Mouse (Mus musculus): Measurements from ENCODE around the gene Dnmt3a. TPM values are rescaled to one million over a fixed set of nuclear protein-coding genes. Genes with fewer than 3 reads are reported as not detected.

Dnmt3a gene
- polyA plus RNA-seq, 1 experiment from 2014 or later, result 109 TPM

GRCm38 (mm10) chr12:3843918-3844317 is 38.1 kb downstream of the Dnmt3a start:
- WGBS, result 37% methylated on average over 7 of the region's 7 CpGs
- 0 out of 2 replicates have a peak overlapping the region, but pooled peaks have one; percentile 0 for H3K27ac ChIP-seq (replicated peaks)

GRCm38 (mm10) chr12:3844335-3844734 is 38.5 kb downstream of the Dnmt3a start:
- peaks cover 23% of the 10 kb centered on the region for H3K4me1 ChIP-seq (replicated peaks)
- H3K36me3 ChIP-seq, result peaks cover 18% of the 10 kb centered on the region; the same call in 1 of the 2 replicates
- 0 out of 2 replicates have a peak overlapping the region, but pooled peaks have one; percentile 0 for H3K27ac ChIP-seq (replicated peaks)
- no peaks in the 10 kb centered on the region for H3K9me3 ChIP-seq
- ATAC-seq (ENCODE audit: low FRiP score, low read depth), result no peak; the same call in 1 of the 2 replicates
- H3K27me3 ChIP-seq, result no peaks in the 10 kb centered on the region
- H3K4me3 ChIP-seq, result no peak overlapping the region
- H3K9ac ChIP-seq, result peak overlapping the region; percentile 7; the same call in 1 of the 2 replicates
- WGBS, result 69% methylated on average over 5 of the region's 5 CpGs
- H3K4me2 ChIP-seq, result no peak overlapping the region

More at GRCm38 (mm10) chr12:3843918-3844317, 38.1 kb downstream of the Dnmt3a start:
- Histone ChIP-seq H3K4me2 (no peak overlapping the region), H3K36me3 (peaks cover 20% of the 10 kb centered on the region; the same call in 1 of the 2 replicates), H3K4me3 (no peak overlapping the region), H3K9me3 (no peaks in the 10 kb centered on the region), H3K9ac (peak overlapping the region; percentile 7; the same call in 1 of the 2 replicates), H3K27me3 (no peaks in the 10 kb centered on the region), H3K4me1 (replicated peaks) (peaks cover 23% of the 10 kb centered on the region)
- ATAC-seq (ENCODE audit: low FRiP score, low read depth), result no peak

DNA sequence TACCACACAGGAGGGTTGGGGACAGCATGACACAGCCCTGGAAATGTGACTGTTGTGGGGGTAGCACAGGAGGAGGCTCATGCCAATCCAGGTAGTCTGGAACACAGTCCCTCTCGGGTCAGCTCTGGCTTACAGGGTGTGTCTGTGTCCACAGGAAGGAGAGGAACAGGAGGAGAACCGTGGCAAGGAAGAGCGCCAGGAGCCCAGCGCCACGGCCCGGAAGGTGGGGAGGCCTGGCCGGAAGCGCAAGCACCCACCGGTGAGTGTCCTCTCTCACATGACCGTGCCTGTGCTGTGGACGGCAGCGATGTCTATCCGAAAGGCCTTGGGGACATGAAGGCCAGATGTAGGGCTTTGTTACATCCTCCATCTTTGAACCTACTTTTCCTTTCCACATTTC is 43.7 kb downstream of the Dnmt3a start:
- no peak overlapping the region for H3K4me3 ChIP-seq
- no peak for ATAC-seq (ENCODE audit: low FRiP score, low read depth)
- H3K4me2 ChIP-seq, result no peak overlapping the region
- 0 out of 2 replicates have a peak, but pooled peaks cover 3% of the 10 kb centered on the region for H3K4me1 ChIP-seq (replicated peaks)
- H3K27me3 ChIP-seq, result no peaks in the 10 kb centered on the region
- no peak overlapping the region for H3K27ac ChIP-seq (replicated peaks)
- H3K9me3 ChIP-seq, result no peaks in the 10 kb centered on the region
- no peak overlapping the region for H3K9ac ChIP-seq
- H3K36me3 ChIP-seq, result peaks cover 27% of the 10 kb centered on the region
- 91% methylated on average over 13 of the region's 13 CpGs for WGBS

DNA sequence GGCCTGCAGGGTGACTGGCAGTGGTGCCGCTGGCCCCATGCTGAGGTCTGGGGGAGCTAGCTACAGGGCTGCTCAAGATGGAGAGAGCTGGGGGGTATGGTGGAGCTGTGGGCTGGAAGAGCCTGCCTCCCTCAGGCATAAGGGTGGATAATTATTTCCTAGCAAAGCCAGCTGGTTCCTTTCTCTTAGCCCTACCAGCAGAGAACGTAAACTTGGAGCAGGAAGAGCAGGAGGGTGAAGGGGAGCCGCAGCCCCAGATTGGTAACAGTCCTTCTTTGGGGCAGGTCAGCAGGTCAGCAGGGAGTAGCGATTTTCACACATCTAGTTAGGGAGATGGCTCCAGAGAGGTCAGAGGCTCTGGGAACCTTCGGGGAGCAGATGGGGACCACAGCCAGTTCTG is 44.4 kb downstream of the Dnmt3a start:
- Histone ChIP-seq H3K4me2 (no peak overlapping the region), H3K9ac (no peak overlapping the region), H3K9me3 (no peaks in the 10 kb centered on the region), H3K36me3 (peaks cover 30% of the 10 kb centered on the region), H3K27me3 (no peaks in the 10 kb centered on the region), H3K4me1 (replicated peaks) (0 out of 2 replicates have a peak, but pooled peaks cover 3% of the 10 kb centered on the region), H3K4me3 (no peak overlapping the region), H3K27ac (replicated peaks) (no peak overlapping the region)
- ATAC-seq (ENCODE audit: low FRiP score, low read depth), result no peak
- WGBS, result 23% methylated on average over 5 of the region's 5 CpGs

GRCm38 (mm10) chr12:3850731-3851130 is 44.9 kb downstream of the Dnmt3a start:
- ATAC-seq (ENCODE audit: low FRiP score, low read depth), result no peak
- Histone ChIP-seq H3K27me3 (no peaks in the 10 kb centered on the region), H3K36me3 (peaks cover 30% of the 10 kb centered on the region), H3K27ac (replicated peaks) (no peak overlapping the region), H3K9me3 (no peaks in the 10 kb centered on the region), H3K4me1 (replicated peaks) (peaks cover 4% of the 10 kb centered on the region; the same call in 1 of the 2 replicates), H3K4me3 (no peak overlapping the region), H3K4me2 (no peak overlapping the region), H3K9ac (no peak overlapping the region)
- 26% methylated on average over 6 of the region's 6 CpGs for WGBS

DNA sequence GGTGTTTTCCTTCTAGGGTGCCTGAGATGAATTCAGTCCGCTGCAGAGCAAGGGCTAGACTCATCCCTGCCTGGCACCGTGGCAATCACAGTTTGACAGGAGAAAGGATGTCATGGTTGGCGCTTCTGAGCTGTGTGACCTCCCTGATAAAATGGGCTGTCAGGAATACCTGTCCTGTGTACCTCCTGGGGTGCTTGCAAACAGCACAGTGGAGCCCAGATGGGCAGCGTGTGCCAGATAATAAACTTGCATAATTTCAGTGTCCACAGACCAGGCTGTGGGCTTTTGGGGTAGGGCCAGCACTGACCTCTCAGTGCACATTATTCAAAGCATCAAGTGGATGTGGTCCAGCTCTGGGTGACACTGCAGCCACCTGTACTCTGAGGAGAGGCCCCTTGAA is 45.4 kb downstream of the Dnmt3a start:
- peak; percentile 39; the same call in 1 of the 2 replicates for ATAC-seq (ENCODE audit: low FRiP score, low read depth)
- Histone ChIP-seq H3K27ac (replicated peaks) (no peak overlapping the region), H3K9ac (no peak overlapping the region), H3K36me3 (peaks cover 27% of the 10 kb centered on the region), H3K27me3 (no peaks in the 10 kb centered on the region), H3K4me1 (replicated peaks) (peaks cover 8% of the 10 kb centered on the region; the same call in 1 of the 2 replicates), H3K9me3 (no peaks in the 10 kb centered on the region), H3K4me3 (no peak overlapping the region), H3K4me2 (no peak overlapping the region)
- WGBS, result 44% methylated on average over 4 of the region's 4 CpGs

GRCm38 (mm10) chr12:3852521-3852920 is 46.7 kb downstream of the Dnmt3a start:
- H3K9ac ChIP-seq, result no peak overlapping the region
- peaks cover 27% of the 10 kb centered on the region for H3K36me3 ChIP-seq
- 43% methylated on average over 5 of the region's 5 CpGs for WGBS
- no peak for ATAC-seq (ENCODE audit: low FRiP score, low read depth)
- H3K27ac ChIP-seq (replicated peaks), result no peak overlapping the region
- no peak overlapping the region for H3K4me2 ChIP-seq
- peaks cover 14% of the 10 kb centered on the region; the same call in 1 of the 2 replicates for H3K4me1 ChIP-seq (replicated peaks)
- no peaks in the 10 kb centered on the region for H3K9me3 ChIP-seq
- no peak overlapping the region for H3K4me3 ChIP-seq
- no peaks in the 10 kb centered on the region for H3K27me3 ChIP-seq

- Histone ChIP-seq H3K4me3 (no peak overlapping the region), H3K36me3 (peaks cover 27% of the 10 kb centered on the region), H3K9ac (no peak overlapping the region), H3K27me3 (no peaks in the 10 kb centered on the region), H3K4me2 (no peak overlapping the region), H3K9me3 (no peaks in the 10 kb centered on the region), H3K4me1 (replicated peaks) (peaks cover 14% of the 10 kb centered on the region; the same call in 1 of the 2 replicates), H3K27ac (replicated peaks) (no peak overlapping the region)
- WGBS, result 85% methylated on average over 4 of the region's 4 CpGs
- no peak for ATAC-seq (ENCODE audit: low FRiP score, low read depth)
Observed at GRCm38 (mm10) chr12:3854419-3854818, 48.6 kb downstream of the Dnmt3a start.

DNA sequence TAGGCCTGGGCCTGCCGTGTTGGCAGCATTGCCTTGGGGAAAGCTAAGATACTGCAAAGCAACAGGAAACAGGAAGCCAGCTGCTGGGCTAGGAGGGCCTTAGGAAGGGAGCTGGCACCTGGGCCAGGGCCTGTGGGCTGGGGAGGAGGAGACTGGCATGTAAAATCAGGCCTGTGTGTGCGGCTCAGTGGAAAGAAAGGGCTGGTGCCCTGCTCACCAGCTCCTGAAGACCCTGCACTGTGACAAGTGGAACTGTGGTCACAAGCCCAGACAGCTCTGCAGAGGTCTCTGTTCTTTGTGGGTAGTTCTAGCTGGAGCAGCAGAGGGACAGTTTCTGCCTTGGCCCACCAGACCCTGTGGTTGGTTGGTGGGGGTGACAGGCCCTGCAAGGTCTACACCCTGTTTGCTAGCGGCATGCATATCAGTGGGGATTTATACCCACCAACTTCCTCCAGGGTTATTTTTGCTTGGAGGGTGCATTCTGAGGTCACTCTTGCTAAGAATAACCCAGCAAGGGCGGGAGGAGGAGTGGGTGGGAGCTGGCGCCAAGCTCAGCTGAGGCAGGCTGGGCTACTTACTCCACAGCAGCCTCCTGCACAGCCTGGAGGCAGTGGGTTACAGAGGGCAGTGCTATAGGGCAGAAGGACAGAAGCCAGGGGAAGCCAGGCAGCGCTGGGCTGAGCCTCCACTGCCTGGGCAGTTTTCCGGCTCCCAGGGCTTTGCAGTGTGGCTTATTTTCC is 50.1 kb downstream of the Dnmt3a start:
- Histone ChIP-seq H3K4me2 (no peak overlapping the region), H3K9ac (no peak overlapping the region), H3K4me1 (replicated peaks) (peaks cover 11% of the 10 kb centered on the region; the same call in 1 of the 2 replicates), H3K36me3 (peaks cover 24% of the 10 kb centered on the region), H3K27ac (replicated peaks) (peak overlapping the region; percentile 45; the same call in 1 of the 2 replicates), H3K4me3 (no peak overlapping the region), H3K27me3 (no peaks in the 10 kb centered on the region), H3K9me3 (no peaks in the 10 kb centered on the region)
- WGBS, result 52% methylated on average over 7 of the region's 7 CpGs
- ATAC-seq (ENCODE audit: low FRiP score, low read depth), result peak; percentile 54

- WGBS, result 82% methylated on average over 2 of the region's 2 CpGs
- no peak for ATAC-seq (ENCODE audit: low FRiP score, low read depth)
- H3K9ac ChIP-seq, result no peak overlapping the region
- no peak overlapping the region for H3K4me3 ChIP-seq
- H3K27me3 ChIP-seq, result no peaks in the 10 kb centered on the region
- H3K27ac ChIP-seq (replicated peaks), result 0 out of 2 replicates have a peak overlapping the region, but pooled peaks have one; percentile 38
- no peak overlapping the region for H3K4me2 ChIP-seq
- peaks cover 11% of the 10 kb centered on the region; the same call in 1 of the 2 replicates for H3K4me1 ChIP-seq (replicated peaks)
- H3K9me3 ChIP-seq, result no peaks in the 10 kb centered on the region
- peaks cover 24% of the 10 kb centered on the region for H3K36me3 ChIP-seq
Observed at GRCm38 (mm10) chr12:3856748-3857147, 50.9 kb downstream of the Dnmt3a start.

GRCm38 (mm10) chr12:3857231-3857630 is 51.4 kb downstream of the Dnmt3a start:
- 77% methylated on average over 3 of the region's 3 CpGs for WGBS
- ATAC-seq (ENCODE audit: low FRiP score, low read depth), result no peak

GRCm38 (mm10) chr12:3857773-3858172 is 52.0 kb downstream of the Dnmt3a start:
- no peak overlapping the region for H3K4me3 ChIP-seq
- peaks cover 30% of the 10 kb centered on the region for H3K36me3 ChIP-seq
- H3K9ac ChIP-seq, result no peak overlapping the region
- no peak for ATAC-seq (ENCODE audit: low FRiP score, low read depth)
- no peaks in the 10 kb centered on the region for H3K27me3 ChIP-seq
- 81% methylated on average over 9 of the region's 9 CpGs for WGBS
- H3K9me3 ChIP-seq, result no peaks in the 10 kb centered on the region
- H3K27ac ChIP-seq (replicated peaks), result no peak overlapping the region
- no peak overlapping the region for H3K4me2 ChIP-seq
- H3K4me1 ChIP-seq (replicated peaks), result peaks cover 11% of the 10 kb centered on the region; the same call in 1 of the 2 replicates

More at GRCm38 (mm10) chr12:3857231-3857630, 51.4 kb downstream of the Dnmt3a start:
- Histone ChIP-seq H3K4me1 (replicated peaks) (peaks cover 11% of the 10 kb centered on the region; the same call in 1 of the 2 replicates), H3K27me3 (no peaks in the 10 kb centered on the region), H3K27ac (replicated peaks) (no peak overlapping the region), H3K4me3 (no peak overlapping the region), H3K36me3 (peaks cover 28% of the 10 kb centered on the region), H3K4me2 (no peak overlapping the region), H3K9ac (no peak overlapping the region), H3K9me3 (no peaks in the 10 kb centered on the region)
